Mouse (Mus musculus) kidney, adult 11 months (tissue): ENCODE data around the gene Defb21.
A peak's percentile ranks its signal among the peaks of the same experiment; 100 is the strongest.

ENCODE experiments used
- DNase-seq: peaks from one replicate; pipeline ENCODE4 v3.0.0; 2022

The Defb21 gene

GRCm38 (mm10) chr2:152572114-152572794 is at the start of gene Defb21:
Gene Defb21, plus strand, starts transcription at chr2:152572744.
- DNase-seq = no peak

- peak; percentile 79 for DNase-seq
Observed at GRCm38 (mm10) chr2:152539944-152540710, 32.4 kb upstream of the Defb21 start, which contains the start of gene Defb29. Gene Defb29, minus strand, starts transcription at chr2:152540098.

GRCm38 (mm10) chr2:152541979-152542378 is 30.6 kb upstream of the Defb21 start:
- DNase-seq = no peak

DNA sequence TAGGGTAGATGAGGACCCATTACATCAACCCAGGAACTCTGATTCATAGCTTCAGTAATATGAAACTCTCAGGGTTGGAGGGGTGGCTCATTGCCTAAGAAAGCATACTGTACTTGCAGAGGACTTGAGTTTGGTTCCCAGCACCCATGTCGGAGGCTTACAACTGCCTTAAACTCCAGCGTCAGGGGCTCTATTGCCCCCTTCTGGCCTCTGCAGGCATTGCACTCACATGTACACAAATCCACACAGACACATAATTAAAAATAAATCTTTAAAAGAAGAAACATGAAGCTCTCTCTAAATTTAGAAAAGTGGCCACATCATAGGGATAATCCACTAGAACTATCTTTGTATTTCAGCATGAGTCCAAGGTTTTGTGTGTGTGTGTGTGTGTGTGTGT is 29.6 kb upstream of the Defb21 start:
- no peak for DNase-seq

GRCm38 (mm10) chr2:152543478-152543877 is 29.1 kb upstream of the Defb21 start:
- peak; percentile 80 for DNase-seq

DNA sequence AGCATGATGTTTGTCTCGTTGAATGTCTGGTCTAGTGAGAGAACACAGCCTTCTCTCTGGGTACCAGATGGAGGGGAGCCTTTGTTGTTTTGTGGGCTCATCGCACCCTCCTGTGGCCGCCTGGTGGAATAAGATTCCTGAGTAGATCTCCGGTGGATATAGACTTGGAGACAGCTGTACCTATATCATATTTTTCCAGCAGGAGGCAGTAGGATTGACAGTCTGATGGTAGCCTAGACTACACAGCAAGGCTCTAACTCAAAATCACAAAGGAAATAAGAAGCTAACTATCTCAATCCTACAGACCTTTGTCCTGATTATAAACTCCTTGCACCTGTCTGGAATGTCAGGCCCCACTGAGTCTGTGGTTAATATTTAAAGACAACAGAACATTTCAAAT is 27.9 kb upstream of the Defb21 start:
- DNase-seq = peak; percentile 66

DNA sequence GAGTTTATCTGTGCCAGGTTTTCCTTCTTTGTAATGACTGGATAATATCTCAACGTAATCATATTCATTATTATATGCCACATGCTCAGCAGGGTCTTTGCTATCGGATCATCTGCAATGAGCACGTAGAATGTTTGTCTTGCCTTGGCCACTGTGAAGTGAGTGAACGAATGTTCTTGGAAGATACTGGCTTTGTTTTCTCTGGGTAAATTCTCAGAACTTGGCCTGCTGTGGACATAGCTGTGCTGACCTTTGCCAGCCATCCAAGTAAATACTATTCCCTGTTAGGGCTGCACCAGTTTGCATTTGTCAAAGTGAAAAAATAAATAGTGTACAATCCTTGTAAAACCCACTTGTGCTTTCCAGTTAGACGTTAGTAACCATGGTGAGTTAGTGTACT is 24.4 kb upstream of the Defb21 start:
- no peak for DNase-seq

- DNase-seq = peak; percentile 36
Observed at GRCm38 (mm10) chr2:152553774-152554423, 18.6 kb upstream of the Defb21 start.

DNA sequence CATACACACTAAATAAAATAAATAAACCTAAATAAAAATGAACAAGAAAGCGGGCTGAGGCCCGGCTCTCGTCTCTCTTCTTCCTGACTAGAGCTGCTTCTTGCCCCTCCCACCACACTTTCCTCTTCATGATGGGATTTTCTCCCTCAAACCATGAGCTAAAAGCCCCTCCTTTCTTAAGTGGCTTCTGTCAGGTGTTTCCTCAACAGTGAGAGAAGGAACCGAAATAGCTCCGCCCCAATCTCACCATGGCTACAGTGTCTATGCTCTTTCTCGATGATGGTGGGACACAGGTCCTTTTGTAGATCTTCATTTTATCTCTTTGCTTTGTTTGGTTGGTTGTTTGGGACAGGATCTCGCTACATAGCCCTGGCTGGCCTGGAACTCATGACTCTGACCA is 15.9 kb upstream of the Defb21 start:
- no peak for DNase-seq

- no peak for DNase-seq
Observed at GRCm38 (mm10) chr2:152569038-152569437, 3.5 kb upstream of the Defb21 start, which contains the start of gene Gm17416. Gene Gm17416, plus strand, starts transcription at chr2:152569338.

- no peak for DNase-seq
Observed at GRCm38 (mm10) chr2:152569881-152570280, 2.7 kb upstream of the Defb21 start.

DNA sequence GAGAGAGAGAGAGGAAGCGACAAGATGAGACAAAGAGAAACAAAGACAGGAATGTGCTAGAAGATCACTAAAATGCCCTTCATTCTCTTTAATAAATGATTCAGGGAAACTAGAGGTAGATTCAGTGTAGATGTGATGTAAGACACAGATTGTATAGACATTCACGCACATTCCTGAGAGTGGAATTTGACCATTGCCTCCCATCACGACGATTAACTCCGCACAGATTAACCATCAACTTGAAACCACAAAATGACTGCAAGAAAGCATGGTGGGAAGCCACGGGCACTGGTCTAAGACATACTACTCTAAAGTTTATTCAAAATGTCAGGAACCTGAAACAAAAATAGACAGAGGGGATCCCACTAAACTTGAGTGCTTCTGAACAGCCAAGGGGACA is 2.2 kb upstream of the Defb21 start:
- peak; percentile 52 for DNase-seq

- no peak for DNase-seq
Observed at GRCm38 (mm10) chr2:152573484-152573883, 940 bp downstream of the Defb21 start.

- no peak for DNase-seq
Observed at GRCm38 (mm10) chr2:152580107-152580506, 7.6 kb downstream of the Defb21 start, which contains the start of gene Defb19. Gene Defb19, minus strand, starts transcription at chr2:152580312.

GRCm38 (mm10) chr2:152580612-152581011 is 8.1 kb downstream of the Defb21 start:
- DNase-seq = no peak

DNA sequence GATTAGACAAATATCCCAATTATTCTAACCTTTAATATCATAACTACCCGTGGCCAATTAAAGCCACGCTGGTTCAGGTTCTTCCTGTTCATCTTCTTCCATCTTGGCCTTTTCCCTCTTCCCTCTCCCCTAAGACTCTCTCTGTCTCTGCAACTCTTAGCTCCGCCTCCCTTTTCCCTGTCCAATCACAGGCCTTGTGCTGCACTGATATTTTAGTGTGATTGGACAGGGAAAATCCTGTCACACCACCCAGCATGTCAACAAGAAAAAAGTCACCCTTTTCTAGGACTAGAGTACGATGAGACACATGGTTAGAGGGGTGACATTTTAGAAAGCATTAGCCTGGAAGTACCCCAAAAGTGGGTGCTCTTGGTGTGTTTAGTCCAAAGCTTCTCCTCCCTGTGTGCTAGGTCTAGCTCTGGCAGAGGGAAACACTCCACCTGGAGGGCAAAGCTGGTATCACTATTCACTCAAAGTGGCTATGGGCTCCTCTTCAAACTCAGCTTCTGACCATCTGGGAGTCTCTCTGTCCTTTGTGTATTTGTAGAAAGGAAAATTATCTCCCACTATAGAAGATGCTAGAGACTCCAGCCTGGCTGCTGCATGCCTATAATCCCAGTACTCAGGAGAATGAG is 14.5 kb downstream of the Defb21 start:
- DNase-seq = no peak

DNA sequence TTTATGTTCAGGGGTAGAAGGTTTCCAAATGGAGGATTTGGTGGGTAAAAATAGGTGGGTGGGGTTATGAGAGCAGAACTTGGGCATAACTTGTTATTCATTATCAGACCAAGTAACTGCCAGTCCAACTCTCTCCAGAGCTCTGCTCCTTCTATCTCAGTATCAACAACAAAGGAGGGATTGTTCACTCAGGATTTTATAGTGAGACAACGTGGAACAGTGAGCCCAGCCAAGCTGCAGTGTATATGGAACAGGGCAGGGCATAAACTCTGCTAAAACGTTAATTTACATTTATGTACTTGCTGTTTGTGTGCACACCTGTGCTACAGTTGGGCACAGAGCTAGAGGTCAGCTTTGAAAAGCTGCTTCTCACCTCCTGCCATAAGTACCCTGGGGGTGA is 15.9 kb downstream of the Defb21 start:
- DNase-seq = no peak

GRCm38 (mm10) chr2:152589021-152589420 is 16.5 kb downstream of the Defb21 start:
- no peak for DNase-seq

- no peak for DNase-seq
Observed at GRCm38 (mm10) chr2:152599299-152599698, 26.8 kb downstream of the Defb21 start, which contains the start of gene Defb45. Gene Defb45, minus strand, starts transcription at chr2:152599399.

- no peak for DNase-seq
Observed at GRCm38 (mm10) chr2:152600076-152600475, 27.5 kb downstream of the Defb21 start.

GRCm38 (mm10) chr2:152601275-152601960 is 28.9 kb downstream of the Defb21 start:
- no peak for DNase-seq

GRCm38 (mm10) chr2:152604057-152604456 is 31.5 kb downstream of the Defb21 start, which contains the start of gene Defb36:
Gene Defb36, plus strand, starts transcription at chr2:152604327.
- DNase-seq = peak; percentile 63
